Mouse (Mus musculus): ENCODE measurements at regions not wholly inside any gene's neighbourhood (a gene's known extent, or its start where the extent isn't known, plus 50 kb on each side); places are given as distances from the start of the nearest gene placed in this dataset.
"Not testable (repeated sequence)": the region's sequence is repeated elsewhere in the genome, so short reads cannot be mapped to it uniquely, and the experiment has no call there.

- Histone ChIP-seq H3K9me3 (ENCODE audit: control insufficient read depth, low read length) (no peaks in the 10 kb centered on the region), H3K4me2 (ENCODE audit: low read depth, low read length) (no peak overlapping the region), H3K4me3 (ENCODE audit: low read depth, low read length) (no peak overlapping the region), H3K36me3 (ENCODE audit: control insufficient read depth, insufficient read depth, low read length) (no peaks in the 10 kb centered on the region), H3K9ac (ENCODE audit: low read depth, low read length) (no peak overlapping the region), H3K4me1 (ENCODE audit: control insufficient read depth, insufficient read depth, low read length) (no peaks in the 10 kb centered on the region), H3K27ac (replicated peaks; ENCODE audit: low read depth, low read length) (no peak overlapping the region), H3K27me3 (replicated peaks; ENCODE audit: control insufficient read depth, insufficient read depth, low read length) (no peaks in the 10 kb centered on the region)
- ATAC-seq (ENCODE audit: low read depth) (no peak), DNase-seq (ENCODE audit: low spot score) (no peak)
- WGBS, result 88% methylated on average over 3 of the region's 3 CpGs
Measured at GRCm38 (mm10) chr16:82430384-82430783, 397.8 kb upstream of the Gm21833 start.

GRCm38 (mm10) chr16:82431075-82431474, 397.1 kb upstream of the Gm21833 start:
- Histone ChIP-seq H3K4me3 (ENCODE audit: low read depth, low read length) (no peak overlapping the region), H3K36me3 (ENCODE audit: control insufficient read depth, insufficient read depth, low read length) (no peaks in the 10 kb centered on the region), H3K4me2 (ENCODE audit: low read depth, low read length) (no peak overlapping the region), H3K9ac (ENCODE audit: low read depth, low read length) (no peak overlapping the region), H3K9me3 (ENCODE audit: control insufficient read depth, low read length) (no peaks in the 10 kb centered on the region), H3K27ac (replicated peaks; ENCODE audit: low read depth, low read length) (no peak overlapping the region), H3K27me3 (replicated peaks; ENCODE audit: control insufficient read depth, insufficient read depth, low read length) (no peaks in the 10 kb centered on the region), H3K4me1 (ENCODE audit: control insufficient read depth, insufficient read depth, low read length) (no peaks in the 10 kb centered on the region)
- 76% methylated on average over 3 of the region's 3 CpGs for WGBS
- ATAC-seq (ENCODE audit: low read depth) (no peak), DNase-seq (ENCODE audit: low spot score) (no peak)

GRCm38 (mm10) chr16:82431811-82432210, 396.4 kb upstream of the Gm21833 start:
- peak; percentile 5 for DNase-seq (ENCODE audit: low spot score)
- Histone ChIP-seq H3K27ac (replicated peaks; ENCODE audit: low read depth, low read length) (no peak overlapping the region), H3K27me3 (replicated peaks; ENCODE audit: control insufficient read depth, insufficient read depth, low read length) (no peaks in the 10 kb centered on the region), H3K9ac (ENCODE audit: low read depth, low read length) (no peak overlapping the region), H3K4me2 (ENCODE audit: low read depth, low read length) (no peak overlapping the region), H3K4me3 (ENCODE audit: low read depth, low read length) (no peak overlapping the region), H3K9me3 (ENCODE audit: control insufficient read depth, low read length) (no peaks in the 10 kb centered on the region), H3K36me3 (ENCODE audit: control insufficient read depth, insufficient read depth, low read length) (no peaks in the 10 kb centered on the region), H3K4me1 (ENCODE audit: control insufficient read depth, insufficient read depth, low read length) (no peaks in the 10 kb centered on the region)
- ATAC-seq (ENCODE audit: low read depth), result no peak
- whole genome bisulfite sequencing, result 72% methylated on average over 1 of the region's 1 CpGs

GRCm38 (mm10) chr16:82460872-82461271, 367.3 kb upstream of the Gm21833 start:
- WGBS, result 83% methylated on average over 4 of the region's 4 CpGs
- no peaks in the 10 kb centered on the region for H3K9me3 ChIP-seq (ENCODE audit: control insufficient read depth, low read length)
- no peaks in the 10 kb centered on the region for H3K4me1 ChIP-seq (ENCODE audit: control insufficient read depth, insufficient read depth, low read length)
- no peaks in the 10 kb centered on the region for H3K27me3 ChIP-seq (replicated peaks; ENCODE audit: control insufficient read depth, insufficient read depth, low read length)
- DNase-seq (ENCODE audit: low spot score), result no peak
- H3K4me3 ChIP-seq (ENCODE audit: low read depth, low read length), result no peak overlapping the region
- H3K27ac ChIP-seq (replicated peaks; ENCODE audit: low read depth, low read length), result no peak overlapping the region
- H3K9ac ChIP-seq (ENCODE audit: low read depth, low read length), result no peak overlapping the region
- H3K36me3 ChIP-seq (ENCODE audit: control insufficient read depth, insufficient read depth, low read length), result no peaks in the 10 kb centered on the region
- no peak for ATAC-seq (ENCODE audit: low read depth)
- no peak overlapping the region for H3K4me2 ChIP-seq (ENCODE audit: low read depth, low read length)

GRCm38 (mm10) chr16:82470736-82471387, 357.3 kb upstream of the Gm21833 start:
- Histone ChIP-seq H3K27ac (replicated peaks; ENCODE audit: low read depth, low read length) (no peak overlapping the region), H3K4me2 (ENCODE audit: low read depth, low read length) (no peak overlapping the region), H3K27me3 (replicated peaks; ENCODE audit: control insufficient read depth, insufficient read depth, low read length) (no peaks in the 10 kb centered on the region), H3K4me1 (ENCODE audit: control insufficient read depth, insufficient read depth, low read length) (no peaks in the 10 kb centered on the region), H3K9ac (ENCODE audit: low read depth, low read length) (no peak overlapping the region), H3K36me3 (ENCODE audit: control insufficient read depth, insufficient read depth, low read length) (no peaks in the 10 kb centered on the region), H3K4me3 (ENCODE audit: low read depth, low read length) (no peak overlapping the region), H3K9me3 (ENCODE audit: control insufficient read depth, low read length) (no peaks in the 10 kb centered on the region)
- ATAC-seq (ENCODE audit: low read depth) (no peak), DNase-seq (ENCODE audit: low spot score) (no peak)
- 57% methylated on average over 7 of the region's 7 CpGs for WGBS

GRCm38 (mm10) chr16:82520406-82520805, 307.8 kb upstream of the Gm21833 start:
- ATAC-seq (ENCODE audit: low read depth), result no peak
- no peak for DNase-seq (ENCODE audit: low spot score)
- 90% methylated on average over 1 of the region's 1 CpGs for WGBS

GRCm38 (mm10) chr16:82521582-82521981, 306.6 kb upstream of the Gm21833 start:
- no peak overlapping the region for H3K9ac ChIP-seq (ENCODE audit: low read depth, low read length)
- ATAC-seq (ENCODE audit: low read depth) (no peak), DNase-seq (ENCODE audit: low spot score) (peak; percentile 1)
- H3K4me1 ChIP-seq (ENCODE audit: control insufficient read depth, insufficient read depth, low read length), result no peaks in the 10 kb centered on the region
- no peaks in the 10 kb centered on the region for H3K27me3 ChIP-seq (replicated peaks; ENCODE audit: control insufficient read depth, insufficient read depth, low read length)
- H3K9me3 ChIP-seq (ENCODE audit: control insufficient read depth, low read length), result no peaks in the 10 kb centered on the region
- no peak overlapping the region for H3K27ac ChIP-seq (replicated peaks; ENCODE audit: low read depth, low read length)
- H3K36me3 ChIP-seq (ENCODE audit: control insufficient read depth, insufficient read depth, low read length), result no peaks in the 10 kb centered on the region
- no peak overlapping the region for H3K4me2 ChIP-seq (ENCODE audit: low read depth, low read length)
- H3K4me3 ChIP-seq (ENCODE audit: low read depth, low read length), result no peak overlapping the region

More at GRCm38 (mm10) chr16:82520406-82520805, 307.8 kb upstream of the Gm21833 start:
- Histone ChIP-seq H3K27ac (replicated peaks; ENCODE audit: low read depth, low read length) (no peak overlapping the region), H3K4me3 (ENCODE audit: low read depth, low read length) (no peak overlapping the region), H3K36me3 (ENCODE audit: control insufficient read depth, insufficient read depth, low read length) (no peaks in the 10 kb centered on the region), H3K4me2 (ENCODE audit: low read depth, low read length) (no peak overlapping the region), H3K9ac (ENCODE audit: low read depth, low read length) (no peak overlapping the region), H3K27me3 (replicated peaks; ENCODE audit: control insufficient read depth, insufficient read depth, low read length) (no peaks in the 10 kb centered on the region), H3K9me3 (ENCODE audit: control insufficient read depth, low read length) (no peaks in the 10 kb centered on the region), H3K4me1 (ENCODE audit: control insufficient read depth, insufficient read depth, low read length) (no peaks in the 10 kb centered on the region)

- H3K36me3 ChIP-seq (ENCODE audit: control insufficient read depth, insufficient read depth, low read length), result no peaks in the 10 kb centered on the region
- no peak for ATAC-seq (ENCODE audit: low read depth)
- no peak overlapping the region for H3K4me3 ChIP-seq (ENCODE audit: low read depth, low read length)
- no peaks in the 10 kb centered on the region for H3K27me3 ChIP-seq (replicated peaks; ENCODE audit: control insufficient read depth, insufficient read depth, low read length)
- no peaks in the 10 kb centered on the region for H3K4me1 ChIP-seq (ENCODE audit: control insufficient read depth, insufficient read depth, low read length)
- H3K9me3 ChIP-seq (ENCODE audit: control insufficient read depth, low read length), result no peaks in the 10 kb centered on the region
- no peak for DNase-seq (ENCODE audit: low spot score)
- H3K4me2 ChIP-seq (ENCODE audit: low read depth, low read length), result no peak overlapping the region
- H3K9ac ChIP-seq (ENCODE audit: low read depth, low read length), result no peak overlapping the region
- no peak overlapping the region for H3K27ac ChIP-seq (replicated peaks; ENCODE audit: low read depth, low read length)
Measured at GRCm38 (mm10) chr16:82564361-82564760, 263.8 kb upstream of the Gm21833 start.

GRCm38 (mm10) chr16:82596461-82596860, 231.7 kb upstream of the Gm21833 start:
- not testable (repeated sequence) for ATAC-seq (ENCODE audit: low read depth); H3K9ac ChIP-seq (ENCODE audit: low read depth, low read length); H3K4me1 ChIP-seq (ENCODE audit: control insufficient read depth, insufficient read depth, low read length); H3K27me3 ChIP-seq (replicated peaks; ENCODE audit: control insufficient read depth, insufficient read depth, low read length); H3K4me3 ChIP-seq (ENCODE audit: low read depth, low read length); H3K36me3 ChIP-seq (ENCODE audit: control insufficient read depth, insufficient read depth, low read length); H3K27ac ChIP-seq (replicated peaks; ENCODE audit: low read depth, low read length); H3K9me3 ChIP-seq (ENCODE audit: control insufficient read depth, low read length); DNase-seq (ENCODE audit: low spot score); H3K4me2 ChIP-seq (ENCODE audit: low read depth, low read length)
- 68% methylated on average over 2 of the region's 2 CpGs for WGBS
